In the genomic region with DNA sequence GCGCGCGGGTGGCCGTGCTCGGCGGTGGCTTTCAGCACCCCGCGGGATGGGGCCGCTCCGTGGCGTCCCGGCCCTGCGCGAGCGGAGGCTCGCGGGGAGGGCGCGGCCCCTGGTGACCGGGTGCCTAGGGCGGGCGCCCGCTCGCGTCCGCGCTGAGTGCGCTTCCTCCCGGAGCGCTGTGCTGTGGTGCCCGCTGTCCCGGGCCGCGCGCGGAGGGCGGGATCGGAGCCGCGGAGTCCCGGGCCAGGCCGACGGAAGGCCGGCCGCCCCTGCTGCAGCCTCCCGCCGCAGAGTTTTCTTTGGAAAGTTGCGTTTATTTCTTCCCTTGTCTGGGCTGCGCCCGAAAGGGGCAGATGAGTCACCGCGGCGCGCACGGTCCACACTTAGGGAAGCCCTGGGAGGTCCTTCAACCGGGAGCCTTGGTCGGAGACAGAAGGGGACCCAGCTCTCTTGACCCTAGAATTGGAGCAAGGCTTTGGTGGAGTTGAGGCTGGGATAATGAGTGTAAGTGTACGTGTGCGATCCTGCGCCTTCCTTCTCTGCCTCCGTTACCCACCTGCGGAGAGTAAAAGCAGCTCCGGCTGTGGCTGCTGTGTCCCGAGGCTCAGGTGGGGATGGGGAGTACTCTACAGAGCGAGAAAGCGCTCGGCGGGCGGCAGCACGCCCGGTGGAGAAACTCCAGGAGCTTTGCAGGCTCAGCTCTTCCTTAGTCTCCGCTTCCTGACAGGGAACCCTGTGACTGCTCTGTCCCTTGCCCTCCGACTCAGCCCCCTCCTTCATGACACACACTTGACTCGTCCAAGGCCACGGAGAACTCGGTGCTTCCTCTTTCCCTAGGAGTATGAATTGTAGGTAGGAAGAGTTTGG, we compare ENCODE assay signal across 8 mouse cellular contexts. TPM values are rescaled to one million over a fixed set of nuclear protein-coding genes. Genes with fewer than 3 reads are reported as not detected.
DNase-seq lines count a peak whose midpoint lies in the region; ATAC-seq and TF ChIP-seq lines count a peak whose summit lies in the region.

No protein-coding gene starts in this region.

- peak overlapping the region; percentile 75 for H3K4me3 ChIP-seq in G1E (ENCODE audit: low read depth, low read length)
- H3K4me3 ChIP-seq in embryonic facial prominence, embryonic 15.5 days (replicated peaks) = peak overlapping the region; percentile 74
- H3K4me3 ChIP-seq in hindbrain, embryonic 16.5 days (ENCODE audit: low read length) = peak overlapping the region; percentile 75

- H3K36me3 ChIP-seq in G1E (replicated peaks) = peaks cover 13% of the 10 kb centered on the region
- H3K36me3 ChIP-seq in embryonic facial prominence, embryonic 15.5 days = no peaks in the 10 kb centered on the region
- H3K36me3 ChIP-seq in hindbrain, embryonic 16.5 days (ENCODE audit: control insufficient read depth, insufficient read depth, low read length) = no peaks in the 10 kb centered on the region

- peaks cover 73% of the 10 kb centered on the region for H3K27me3 ChIP-seq in G1E (ENCODE audit: insufficient read depth, low read length)
- peaks cover 26% of the 10 kb centered on the region for H3K27me3 ChIP-seq in embryonic facial prominence, embryonic 15.5 days
- H3K27me3 ChIP-seq in hindbrain, embryonic 16.5 days (replicated peaks; ENCODE audit: control insufficient read depth, insufficient read depth, low read length) = peaks cover 11% of the 10 kb centered on the region

- H3K4me1 ChIP-seq in G1E (ENCODE audit: insufficient read depth, low read depth, low read length) = peaks cover 70% of the 10 kb centered on the region
- peaks cover 17% of the 10 kb centered on the region for H3K4me1 ChIP-seq in embryonic facial prominence, embryonic 15.5 days
- H3K4me1 ChIP-seq in hindbrain, embryonic 16.5 days (ENCODE audit: control insufficient read depth, insufficient read depth, low read depth, low read length) = peaks cover 11% of the 10 kb centered on the region

- ATAC-seq in G1E (ENCODE audit: extremely low read depth, insufficient number of reproducible peaks, low FRiP score, poor library complexity, severe bottlenecking) = 0 out of 2 replicates have a peak, but pooled peaks have one; percentile 16
- ATAC-seq in embryonic facial prominence, embryonic 15.5 days (ENCODE audit: insufficient number of reproducible peaks, low FRiP score, low TSS enrichment, low read depth) = peak; percentile 72
- peak; percentile 69 for ATAC-seq in hindbrain, embryonic 16.5 days

- H3K27ac ChIP-seq in embryonic facial prominence, embryonic 15.5 days (replicated peaks) = no peak overlapping the region
- no peak overlapping the region for H3K27ac ChIP-seq in hindbrain, embryonic 16.5 days (ENCODE audit: low read depth, low read length)

- WGBS in embryonic facial prominence, embryonic 15.5 days = under 1% methylated on average over 76 of the region's 76 CpGs
- under 1% methylated on average over 49 of the region's 76 CpGs for WGBS in hindbrain, embryonic 16.5 days

- peak overlapping the region; percentile 99 for H3K4me2 ChIP-seq in embryonic facial prominence, embryonic 15.5 days (replicated peaks)
- peak overlapping the region; percentile 94 for H3K4me2 ChIP-seq in hindbrain, embryonic 16.5 days (ENCODE audit: low read length)

- 0 out of 2 replicates have a peak, but pooled peaks cover 4% of the 10 kb centered on the region for H3K9me3 ChIP-seq in G1E (replicated peaks)
- no peaks in the 10 kb centered on the region for H3K9me3 ChIP-seq in embryonic facial prominence, embryonic 15.5 days (replicated peaks)
- no peaks in the 10 kb centered on the region for H3K9me3 ChIP-seq in hindbrain, embryonic 16.5 days (ENCODE audit: control insufficient read depth, low read length)

- DNase-seq in cerebellum, postnatal 10 days = peak; percentile 13 to 18
- DNase-seq in cerebellum, adult 9-11 months = no peak
- peak; percentile 62 for DNase-seq in G1E (ENCODE audit: low spot score)
- DNase-seq in lung, postnatal 14 days = peak; percentile 32
- peak; percentile 26 for DNase-seq in yolk sac, embryonic 10.5 days (ENCODE audit: low spot score)
- DNase-seq in left cerebral cortex, adult 11 months (ENCODE audit: low spot score) = no peak

- no peak for TF ChIP-seq CTCF in G1E (IDR thresholded peaks at IDR 0.05; ENCODE audit: low read depth, low read length)

- peak overlapping the region; percentile 40 for H3K9ac ChIP-seq in embryonic facial prominence, embryonic 15.5 days
- peak overlapping the region; percentile 71 for H3K9ac ChIP-seq in hindbrain, embryonic 16.5 days (ENCODE audit: low read depth, low read length)

RNA-seq across cellular contexts. Expression of a gene that starts 0.6 kb away (rescaled TPM):
- 36.9 and 48.1 TPM in 2 replicates for total RNA-seq in G1E (2014; fragmentation: Nextera tagmentation)
- total RNA-seq in G1E (2017) = 51.4 and 56.6 TPM in 2 replicates
- polyA plus RNA-seq in G1E (2012) = 12.3 and 14.4 TPM in 2 replicates
- 12.6 and 13.3 TPM in 2 replicates for polyA plus RNA-seq in embryonic facial prominence, embryonic 15.5 days (2015; fragmentation: Nextera tagmentation; extraction: Ambion mirVana)
- 0.96 and 1.5 TPM in 2 replicates for polyA plus RNA-seq in hindbrain, embryonic 16.5 days (2015; fragmentation: Nextera tagmentation; extraction: Ambion mirVana)

RNA-seq across cellular contexts. Expression of a gene that starts 44.1 kb away (rescaled TPM):
- total RNA-seq in G1E (2014; fragmentation: Nextera tagmentation) (166 and 187 TPM in 2 replicates), G1E (2017) (67.4 and 83.2 TPM in 2 replicates)
- polyA plus RNA-seq in G1E (2012) = 4.1 and 5.1 TPM in 2 replicates
- 23.0 and 29.2 TPM in 2 replicates for polyA plus RNA-seq in embryonic facial prominence, embryonic 15.5 days (2015; fragmentation: Nextera tagmentation; extraction: Ambion mirVana)
- polyA plus RNA-seq in hindbrain, embryonic 16.5 days (2015; fragmentation: Nextera tagmentation; extraction: Ambion mirVana) = 10.0 and 10.2 TPM in 2 replicates

RNA-seq across cellular contexts. Expression of a gene that starts 53.0 kb away (rescaled TPM):
- total RNA-seq in G1E (2014; fragmentation: Nextera tagmentation) (376 and 404 TPM in 2 replicates), G1E (2017) (405 and 507 TPM in 2 replicates)
- 35.2 and 38.1 TPM in 2 replicates for polyA plus RNA-seq in G1E (2012)
- 60.5 and 67.0 TPM in 2 replicates for polyA plus RNA-seq in embryonic facial prominence, embryonic 15.5 days (2015; fragmentation: Nextera tagmentation; extraction: Ambion mirVana)
- 45.0 and 47.7 TPM in 2 replicates for polyA plus RNA-seq in hindbrain, embryonic 16.5 days (2015; fragmentation: Nextera tagmentation; extraction: Ambion mirVana)

Comparison
In these comparisons a context has a peak if more than half of its experiments do, and no peak if none do; other contexts are left out.
1. DNase-seq: peak in cerebellum, postnatal 10 days (2 of 2), G1E (single experiment), lung, postnatal 14 days (single experiment) and yolk sac, embryonic 10.5 days (single experiment); none in cerebellum, adult 9-11 months (single experiment) and left cerebral cortex, adult 11 months (single experiment).
2. ATAC-seq: peak in every context shown above with its lines; median percentile 72 in embryonic facial prominence, embryonic 15.5 days; 69 in hindbrain, embryonic 16.5 days; 16 in G1E.
3. Peak in every context shown above with its lines, with median percentiles within 50 percentile points of each other: H3K4me3 ChIP-seq.